Mouse (Mus musculus) pancreas, adult 10 weeks (tissue): ENCODE data around the gene Gp6. TPM values are rescaled to one million over a fixed set of nuclear protein-coding genes. Genes with fewer than 3 reads are reported as not detected.

Experiments used
- polyA plus RNA-seq: library from polyadenylated mRNA; stranded (reverse); fragments of 350-450 nt; fragmentation: Illumina TruSeq; extraction: RNeasy Lipid Tissue Mini Kit (QIAGEN cat#74804); gene quantifications from one replicate; pipeline ENCODE4 v1.2.3, GENCODE M21; 2015; ENCODE audit warnings: low read depth, low replicate concordance; ENCODE audit not compliant: insufficient read depth

Gene Gp6
- not detected for polyA plus RNA-seq

GRCm38 (mm10) chr7:4397730-4398129, at the start of gene Gp6:
TSS of gene Gp6 (minus strand) at chr7:4397744.

GRCm38 (mm10) chr7:4445216-4445791, 47.8 kb upstream of the Gp6 start, which contains the start of gene Rdh13:
TSS of gene Rdh13 (minus strand) at chr7:4445649.

GRCm38 (mm10) chr7:4337509-4337908, 60.0 kb downstream of the Gp6 start, which contains the start of gene Ncr1:
TSS of gene Ncr1 (plus strand) at chr7:4337724.

Other genes starting within 250 kb of the Gp6 start
- 0.87 TPM for gene Leng9, start 247.4 kb downstream of the Gp6 start, polyA plus RNA-seq
- gene Cdc42ep5, start 232.9 kb downstream of the Gp6 start, polyA plus RNA-seq: 6.3 TPM
- gene Lilra5, start 160.0 kb downstream of the Gp6 start, polyA plus RNA-seq: not detected
- gene Ncr1, start 60.0 kb downstream of the Gp6 start, polyA plus RNA-seq: not detected
- 2.6 TPM for gene Rdh13, start 47.9 kb upstream of the Gp6 start, polyA plus RNA-seq
- 1.0 TPM for gene Eps8l1, start 62.9 kb upstream of the Gp6 start, polyA plus RNA-seq
- gene Ppp1r12c, start 103.9 kb upstream of the Gp6 start, polyA plus RNA-seq: 54.2 TPM
- gene Tnnt1, start 118.6 kb upstream of the Gp6 start, polyA plus RNA-seq: not detected
- gene Tnni3, start 126.5 kb upstream of the Gp6 start, polyA plus RNA-seq: 7.7 TPM
- gene Dnaaf3, start 134.7 kb upstream of the Gp6 start, polyA plus RNA-seq: 0.48 TPM
- 2.9 TPM for gene Syt5, start 149.8 kb upstream of the Gp6 start, polyA plus RNA-seq
- not detected for gene Ptprh, start 206.3 kb upstream of the Gp6 start, polyA plus RNA-seq
- 8.3 TPM for gene Tmem86b, start 233.7 kb upstream of the Gp6 start, polyA plus RNA-seq